Mouse (Mus musculus) intestine, postnatal 0 days (tissue): ENCODE measurements at regions not wholly inside any gene's neighbourhood (a gene's known extent, or its start where the extent isn't known, plus 50 kb on each side); places are given as distances from the start of the nearest gene placed in this dataset.

Source experiments
- ATAC-seq: fragments of 200-750 bp; cut with Nextera tagmentation; 2 replicates; pipeline ENCODE4 v1.8.0; 2017; ENCODE audit warnings: mild to moderate bottlenecking, moderate TSS enrichment, moderate library complexity
- H3K27ac ChIP-seq: fragments of 300-500 bp; sonication (generic); 2 replicates; pipeline ENCODE4 v1.5.1; 2014; ENCODE audit warnings: mild to moderate bottlenecking, low read depth, low read length, moderate library complexity
- H3K27me3 ChIP-seq: fragments of 300-500 bp; sonication (generic); replicated peaks from 2 replicates; pipeline ENCODE4 v1.6.1; 2014; ENCODE audit warnings: low read length, mixed read lengths; ENCODE audit not compliant: control insufficient read depth, insufficient read depth
- H3K36me3 ChIP-seq: fragments of 300-500 bp; sonication (generic); 2 replicates; pipeline ENCODE4 v1.6.1; 2014; ENCODE audit warnings: mild to moderate bottlenecking, moderate library complexity; ENCODE audit not compliant: control insufficient read depth, insufficient read depth
- H3K4me1 ChIP-seq: fragments of 300-500 bp; sonication (generic); replicated peaks from 2 replicates; pipeline ENCODE4 v1.6.1; 2014; ENCODE audit warnings: antibody characterized with exemption, low read length, mixed read lengths; ENCODE audit not compliant: control insufficient read depth, insufficient read depth
- H3K4me2 ChIP-seq: fragments of 300-500 bp; sonication (generic); replicated peaks from 2 replicates; pipeline ENCODE4 v1.6.1; 2014; ENCODE audit warnings: low read depth, mild to moderate bottlenecking, moderate library complexity
- H3K4me3 ChIP-seq: fragments of 300-500 bp; sonication (generic); 2 replicates; pipeline ENCODE4 v1.5.1; 2014; ENCODE audit warnings: low read depth, low read length
- H3K9ac ChIP-seq: fragments of 300-500 bp; sonication (generic); 2 replicates; pipeline ENCODE4 v1.6.1; 2014; ENCODE audit warnings: mild to moderate bottlenecking, low read depth, low read length
- H3K9me3 ChIP-seq: fragments of 300-500 bp; sonication (generic); 2 replicates; pipeline ENCODE4 v1.6.1; 2016; ENCODE audit warnings: mixed run types; ENCODE audit not compliant: control insufficient read depth
- CTCF ChIP-seq: sonication (generic); IDR thresholded peaks from 2 replicates; pipeline ENCODE4 v1.5.1; 2016; ENCODE audit warnings: low read depth, mild to moderate bottlenecking, control low read depth, antibody characterized with exemption, moderate library complexity
- WGBS: fragments of 180-500 bp; shearing (Covaris S2); extraction: QIAGEN DNeasy Blood & Tissue Kit; methylation state at CpG from one replicate; pipeline ENCODE4 v1.1.7; 2014; 5-methylcytosine and 5-hydroxymethylcytosine counted together

GRCm38 (mm10) chr4:70160525-70161224 lies 249.6 kb downstream of the Cdk5rap2 start:
- Histone ChIP-seq H3K9me3 (no peaks in the 10 kb centered on the region), H3K9ac (no peak overlapping the region), H3K4me1 (no peaks in the 10 kb centered on the region), H3K4me3 (no peak overlapping the region), H3K4me2 (no peak overlapping the region), H3K27ac (no peak overlapping the region), H3K36me3 (no peaks in the 10 kb centered on the region), H3K27me3 (no peaks in the 10 kb centered on the region)
- no peak for ATAC-seq
- 67% methylated on average over 1 of the region's 1 CpGs for WGBS
- TF ChIP-seq CTCF: no peak

DNA sequence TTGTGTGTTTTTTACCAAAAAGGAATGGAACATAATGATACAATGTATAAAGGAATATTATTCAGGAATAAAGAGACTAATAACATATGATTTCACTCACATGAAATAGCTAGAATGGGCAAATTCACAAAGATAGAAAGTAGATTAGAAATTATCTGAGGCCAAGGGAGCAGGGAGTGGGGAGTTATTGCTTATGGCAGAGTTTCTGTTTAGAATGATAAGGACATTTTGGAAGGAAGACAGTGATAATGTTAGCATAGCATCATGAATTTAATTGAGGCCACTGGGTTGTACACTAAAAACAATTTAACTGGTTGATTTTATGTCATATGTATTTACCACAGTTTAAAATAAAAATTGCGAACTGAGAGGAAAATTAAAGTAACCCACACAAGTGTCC lies 250.2 kb downstream of the Cdk5rap2 start:
- Histone ChIP-seq H3K27ac (no peak overlapping the region), H3K4me3 (no peak overlapping the region), H3K27me3 (no peaks in the 10 kb centered on the region), H3K36me3 (no peaks in the 10 kb centered on the region), H3K4me1 (no peaks in the 10 kb centered on the region), H3K9ac (no peak overlapping the region), H3K9me3 (no peaks in the 10 kb centered on the region), H3K4me2 (no peak overlapping the region)
- no peak for TF ChIP-seq CTCF
- WGBS: 81% methylated on average over 1 of the region's 1 CpGs
- no peak for ATAC-seq

DNA sequence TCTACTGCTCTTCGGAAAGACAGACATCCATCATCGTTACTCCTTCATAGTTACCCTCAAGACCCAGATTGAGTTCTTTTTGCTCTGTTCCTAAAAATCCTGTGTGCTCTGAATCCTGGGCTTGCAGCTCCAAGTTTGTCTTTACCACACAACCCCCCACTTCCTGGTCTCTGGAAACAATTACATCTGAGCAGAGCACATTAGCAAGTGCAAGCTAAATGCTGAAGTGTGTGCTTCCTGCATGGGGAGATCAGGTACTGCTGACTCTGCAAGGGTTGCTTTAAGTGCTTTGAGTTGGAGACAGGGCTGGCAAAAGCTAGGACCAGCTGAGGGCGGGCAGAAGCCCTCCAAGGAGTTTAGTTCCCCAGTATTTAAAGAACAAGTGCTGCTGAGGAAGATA lies 257.1 kb downstream of the Cdk5rap2 start:
- Histone ChIP-seq H3K4me1 (no peaks in the 10 kb centered on the region), H3K27ac (no peak overlapping the region), H3K36me3 (no peaks in the 10 kb centered on the region), H3K4me3 (no peak overlapping the region), H3K9ac (no peak overlapping the region), H3K27me3 (no peaks in the 10 kb centered on the region), H3K4me2 (no peak overlapping the region), H3K9me3 (no peaks in the 10 kb centered on the region)
- no peak for TF ChIP-seq CTCF
- WGBS: 61% methylated on average over 3 of the region's 3 CpGs
- ATAC-seq: no peak

- H3K9me3 ChIP-seq: no peaks in the 10 kb centered on the region
- H3K4me1 ChIP-seq: no peaks in the 10 kb centered on the region
- no peak for ATAC-seq
- no peak overlapping the region for H3K9ac ChIP-seq
- no peak for TF ChIP-seq CTCF
- no peaks in the 10 kb centered on the region for H3K36me3 ChIP-seq
- H3K4me2 ChIP-seq: no peak overlapping the region
- H3K27me3 ChIP-seq: no peaks in the 10 kb centered on the region
- H3K4me3 ChIP-seq: no peak overlapping the region
- H3K27ac ChIP-seq: no peak overlapping the region
Measured at GRCm38 (mm10) chr4:70109011-70109410, 301.2 kb downstream of the Cdk5rap2 start.

- Histone ChIP-seq H3K27ac (no peak overlapping the region), H3K4me3 (no peak overlapping the region), H3K9me3 (no peaks in the 10 kb centered on the region), H3K27me3 (no peaks in the 10 kb centered on the region), H3K36me3 (no peaks in the 10 kb centered on the region), H3K9ac (no peak overlapping the region), H3K4me1 (no peaks in the 10 kb centered on the region), H3K4me2 (no peak overlapping the region)
- no peak for ATAC-seq
- TF ChIP-seq CTCF: no peak
- WGBS: 94% methylated on average over 2 of the region's 2 CpGs
Measured at GRCm38 (mm10) chr4:70105776-70106175, 304.5 kb downstream of the Cdk5rap2 start.

DNA sequence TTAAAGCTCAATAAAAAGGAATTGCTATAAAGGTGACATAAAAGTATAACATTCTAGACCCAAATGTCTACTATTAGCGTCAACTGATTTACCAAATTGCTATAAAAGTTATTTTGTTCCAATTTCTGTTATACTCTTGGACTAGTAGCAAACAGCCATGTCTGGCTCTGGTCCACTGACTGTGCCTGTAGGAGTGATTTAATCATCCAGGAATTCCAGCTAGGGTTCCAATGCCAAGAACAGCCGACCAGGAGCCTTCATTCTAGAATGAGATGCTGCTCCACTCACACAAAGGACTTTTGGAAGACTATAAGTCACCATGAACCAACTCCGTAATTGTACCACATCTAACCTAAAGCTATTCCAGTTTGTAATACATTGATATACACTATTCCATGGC lies 312.9 kb downstream of the Cdk5rap2 start:
- Histone ChIP-seq H3K4me3 (no peak overlapping the region), H3K36me3 (no peaks in the 10 kb centered on the region), H3K27ac (no peak overlapping the region), H3K9ac (no peak overlapping the region), H3K4me2 (no peak overlapping the region), H3K9me3 (no peaks in the 10 kb centered on the region), H3K4me1 (no peaks in the 10 kb centered on the region), H3K27me3 (no peaks in the 10 kb centered on the region)
- 64% methylated on average over 3 of the region's 3 CpGs for WGBS
- no peak for ATAC-seq
- TF ChIP-seq CTCF: no peak

DNA sequence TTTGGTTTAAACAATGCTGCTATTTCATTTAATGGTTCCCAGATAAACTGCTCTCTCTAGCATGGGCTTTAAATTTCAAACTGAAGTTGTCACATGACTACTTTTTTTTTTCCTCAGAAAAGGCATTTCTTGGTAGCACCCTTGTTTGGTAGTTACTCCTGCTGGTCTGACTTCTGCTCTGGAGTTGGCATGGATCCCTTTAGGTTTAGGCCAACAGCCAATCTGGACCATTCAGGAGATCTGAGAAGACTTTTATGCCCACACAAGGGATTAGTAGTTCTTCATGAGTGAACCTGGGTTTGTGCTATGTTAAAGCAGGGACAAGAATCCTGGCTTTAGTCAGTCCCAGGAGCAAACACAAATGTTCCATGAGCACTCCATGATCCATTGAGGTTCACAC lies 332.0 kb downstream of the Cdk5rap2 start:
- no peaks in the 10 kb centered on the region for H3K4me1 ChIP-seq
- H3K4me2 ChIP-seq: no peak overlapping the region
- no peak overlapping the region for H3K9ac ChIP-seq
- no peak overlapping the region for H3K4me3 ChIP-seq
- no peak for TF ChIP-seq CTCF
- no peaks in the 10 kb centered on the region for H3K9me3 ChIP-seq
- no peaks in the 10 kb centered on the region for H3K27me3 ChIP-seq
- no peaks in the 10 kb centered on the region for H3K36me3 ChIP-seq
- no peak for ATAC-seq
- no peak overlapping the region for H3K27ac ChIP-seq
